Mouse (Mus musculus): ENCODE measurements around the gene Zfp983. TPM values are rescaled to one million over a fixed set of nuclear protein-coding genes. Genes with fewer than 3 reads are reported as not detected.

Zfp983 gene
- polyA plus RNA-seq, 1 experiment, result 0.61 TPM

DNA sequence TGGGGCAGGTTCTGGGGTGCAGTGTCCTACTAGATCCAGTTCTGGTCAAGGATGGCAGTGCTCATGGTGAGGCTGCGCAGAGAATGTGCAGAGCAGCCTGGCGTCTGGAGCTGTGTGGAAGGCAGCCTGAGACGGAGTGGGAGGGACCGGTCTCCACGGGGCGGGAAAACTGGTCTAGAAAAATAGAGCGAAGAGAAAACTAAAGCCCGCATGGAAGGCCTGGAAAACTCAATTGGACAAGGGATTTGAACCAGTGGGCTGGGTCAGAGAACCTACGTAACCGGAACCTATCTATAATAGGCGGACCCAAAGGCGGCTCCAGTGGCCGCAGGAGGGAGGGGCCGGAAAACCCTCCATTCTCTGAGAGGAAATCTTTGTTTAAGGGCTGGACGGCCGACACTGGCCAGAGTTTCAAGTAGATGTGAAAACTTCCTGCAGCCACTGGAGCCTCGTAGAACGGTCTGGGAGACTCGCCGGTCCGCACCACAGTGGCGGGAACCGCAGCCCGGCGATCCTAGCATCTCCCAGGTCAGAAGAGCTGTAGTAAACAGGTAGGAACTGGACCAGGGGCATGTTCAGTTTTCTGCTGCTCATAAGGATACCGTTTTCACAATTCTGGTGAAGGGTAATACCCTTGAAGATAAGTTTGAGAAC lies 57.0 kb downstream of the Zfp983 start, which contains the start of gene Zfp760:
Gene Zfp760, plus strand, starts transcription at position 399 of the 654 bp plus-strand sequence.
- TF ChIP-seq CTCF (conservative IDR thresholded peaks at IDR 0.05; ENCODE audit: insufficient read depth, insufficient read length, low read depth, low read length) (no peak), POLR2A (IDR thresholded peaks at IDR 0.05; ENCODE audit: low read depth, low read length) (no peak)
- Histone ChIP-seq H3K27ac (ENCODE audit: insufficient read depth, low read depth, low read length) (peak within 1 kb of the TSS; percentile 65), H3K4me3 (ENCODE audit: insufficient read depth, low read depth, low read length) (peak within 1 kb of the TSS; percentile 79), H3K36me3 (ENCODE audit: control insufficient read depth, insufficient read depth, low read length) (peaks cover 1% of the 10 kb centered on the region; the same call in 1 of the 2 replicates), H3K27me3 (replicated peaks; ENCODE audit: control insufficient read depth, insufficient read depth, low read length) (no peaks in the 10 kb centered on the region), H3K4me1 (ENCODE audit: control insufficient read depth, insufficient read depth, low read length) (no peaks in the 10 kb centered on the region)
- 3% methylated on average over 26 of the region's 26 CpGs for WGBS
- peak; percentile 96 for DNase-seq

DNA sequence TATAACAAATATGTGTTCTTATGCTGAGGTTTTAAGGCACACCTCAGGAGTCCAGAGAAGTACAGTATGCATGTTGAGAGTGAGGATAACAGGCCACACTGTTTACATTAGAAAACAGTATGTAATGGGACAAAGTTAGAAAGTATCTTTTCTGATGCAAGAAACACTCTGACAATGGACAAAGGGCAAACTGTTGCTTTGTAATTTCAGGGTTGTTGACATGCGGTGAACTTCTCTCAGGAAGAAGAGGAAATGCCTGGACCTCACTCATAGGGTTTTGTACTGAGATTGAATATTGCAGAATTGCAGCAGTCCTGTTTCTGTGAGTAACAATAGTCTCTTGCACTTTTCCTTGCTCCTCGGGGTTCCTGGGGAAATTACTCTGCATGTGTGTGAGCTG lies 58.0 kb downstream of the Zfp983 start:
- WGBS, result 15% methylated on average over 2 of the region's 2 CpGs

More for the DNA sequence above, 58.0 kb downstream of the Zfp983 start:
- DNase-seq, result no peak
- no peak overlapping the region for H3K4me3 ChIP-seq (ENCODE audit: insufficient read depth, low read depth, low read length)
- H3K27ac ChIP-seq (ENCODE audit: insufficient read depth, low read depth, low read length), result no peak overlapping the region
- no peak for TF ChIP-seq CTCF (conservative IDR thresholded peaks at IDR 0.05; ENCODE audit: insufficient read depth, insufficient read length, low read depth, low read length)
- no peak for TF ChIP-seq POLR2A (IDR thresholded peaks at IDR 0.05; ENCODE audit: low read depth, low read length)
- H3K36me3 ChIP-seq (ENCODE audit: control insufficient read depth, insufficient read depth, low read length), result peaks cover 1% of the 10 kb centered on the region; the same call in 1 of the 2 replicates
- no peaks in the 10 kb centered on the region for H3K27me3 ChIP-seq (replicated peaks; ENCODE audit: control insufficient read depth, insufficient read depth, low read length)
- H3K4me1 ChIP-seq (ENCODE audit: control insufficient read depth, insufficient read depth, low read length), result no peaks in the 10 kb centered on the region

Other genes starting within 250 kb of the Zfp983 start
- 0.76 and 0.80 TPM in 2 replicates for gene Zfp54, start 227.4 kb upstream of the Zfp983 start, polyA plus RNA-seq (2012; rRNA removed)
- gene Zfp51, start 200.2 kb upstream of the Zfp983 start, polyA plus RNA-seq (2012; rRNA removed), result 0.64 and 1.1 TPM in 2 replicates
- 1.0 and 1.2 TPM in 2 replicates for gene Zfp53, start 161.6 kb upstream of the Zfp983 start, polyA plus RNA-seq (2012; rRNA removed)
- 0.39 and 0.81 TPM in 2 replicates for gene Zfp52, start 115.1 kb upstream of the Zfp983 start, polyA plus RNA-seq (2012; rRNA removed)
- gene Zfp948, start 83.6 kb upstream of the Zfp983 start, polyA plus RNA-seq (2012; rRNA removed), result 0.94 and 1.5 TPM in 2 replicates
- not detected in 2 replicates for gene Gm10226, start 41.2 kb downstream of the Zfp983 start, polyA plus RNA-seq (2012; rRNA removed)
- gene Zfp760, start 57.1 kb downstream of the Zfp983 start, polyA plus RNA-seq (2012; rRNA removed), result 0.69 and 1.0 TPM in 2 replicates
- 1.9 TPM in 2 replicates for gene Zfp229, start 80.2 kb downstream of the Zfp983 start, polyA plus RNA-seq (2012; rRNA removed)
- gene Zfp820, start 195.1 kb downstream of the Zfp983 start, polyA plus RNA-seq (2012; rRNA removed), result 0.14 TPM in 1 of 2 replicates, not detected in the other